Mouse (Mus musculus): ENCODE measurements at regions not wholly inside any gene's neighbourhood (a gene's known extent, or its start where the extent isn't known, plus 50 kb on each side); places are given as distances from the start of the nearest gene placed in this dataset.

DNA sequence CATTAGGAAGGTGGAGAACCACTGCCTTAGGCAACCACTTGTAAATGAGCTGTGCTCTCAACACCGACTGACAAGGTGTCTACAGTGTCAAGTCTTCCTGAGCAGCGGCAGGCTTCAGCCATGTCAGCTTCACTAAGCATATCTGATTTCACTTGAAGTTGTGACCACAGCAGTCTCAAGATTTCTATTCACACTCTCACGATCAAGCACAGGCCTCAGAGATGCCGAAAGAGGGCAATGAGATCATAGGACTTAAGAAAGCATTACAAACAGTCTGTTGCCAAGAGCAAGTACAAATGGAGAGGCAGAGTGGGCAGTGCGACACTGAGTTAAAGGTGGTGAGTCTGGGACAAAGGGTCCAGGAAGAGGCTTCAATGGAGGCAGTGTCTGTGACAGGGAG lies 289.6 kb downstream of the Kcnrg start:
- no peak for DNase-seq (ENCODE audit: extremely low read depth)
- in situ Hi-C loops (cut with MboI; ENCODE audit: low pct_ligation_motif_present, low pct_unique_long_range_greater_than_20kb, low sequenced_read_pairs) (no loop called here), dilution Hi-C loops (cut with MboI; ENCODE audit: extremely low pct_ligation_motif_present, extremely low pct_unique_long_range_greater_than_20kb, low sequenced_read_pairs) (no loop called here)
- no peak overlapping the region for H3K9ac ChIP-seq (ENCODE audit: insufficient read depth, low read depth)
- peaks cover 1% of the 10 kb centered on the region for H3K9me3 ChIP-seq (replicated peaks; ENCODE audit: low read length)
- no peaks in the 10 kb centered on the region for H3K79me2 ChIP-seq (replicated peaks; ENCODE audit: control insufficient read depth, extremely low read depth, insufficient read depth, poor library complexity, severe bottlenecking)
- no peaks in the 10 kb centered on the region for H3K27me3 ChIP-seq (replicated peaks)
- H3K27ac ChIP-seq (ENCODE audit: insufficient read depth, low read depth) = no peak overlapping the region
- H3K36me3 ChIP-seq (replicated peaks in 1 of 2; ENCODE audit: control insufficient read depth in 1 of 2, insufficient read depth in 1 of 2, low read length in 1 of 2) = no peaks in the 10 kb centered on the region
- no peak for TF ChIP-seq ZKSCAN1 (IDR thresholded peaks at IDR 0.05; ENCODE audit: borderline replicate concordance, low read depth, low read length)
- no peak for TF ChIP-seq RAD21 (IDR thresholded peaks at IDR 0.05; ENCODE audit: low read depth, low read length)
- no peak for TF ChIP-seq CHD2 (IDR thresholded peaks at IDR 0.05; ENCODE audit: low read length)
- no peak for TF ChIP-seq EP300 (IDR thresholded peaks at IDR 0.05; ENCODE audit: low read length)
- no peak for TF ChIP-seq CHD1 (IDR thresholded peaks at IDR 0.05; ENCODE audit: low read depth, low read length)
- no peak for TF ChIP-seq JUN (IDR thresholded peaks at IDR 0.05; ENCODE audit: insufficient read depth, low read depth, low read length)
- TF ChIP-seq RCOR1 (conservative IDR thresholded peaks at IDR 0.05; ENCODE audit: low read depth, low read length) = no peak
- no peak overlapping the region for H3K4me2 ChIP-seq (ENCODE audit: insufficient read depth, low read depth, poor library complexity, severe bottlenecking)
- H3K4me1 ChIP-seq (ENCODE audit: control insufficient read depth in 1 of 2, insufficient read depth in 2 of 2) = no peaks in the 10 kb centered on the region
- no peak overlapping the region for H3K4me3 ChIP-seq (replicated peaks in 1 of 3; ENCODE audit: low read depth in 2 of 3, low read length in 2 of 3, poor library complexity in 1 of 3)

DNA sequence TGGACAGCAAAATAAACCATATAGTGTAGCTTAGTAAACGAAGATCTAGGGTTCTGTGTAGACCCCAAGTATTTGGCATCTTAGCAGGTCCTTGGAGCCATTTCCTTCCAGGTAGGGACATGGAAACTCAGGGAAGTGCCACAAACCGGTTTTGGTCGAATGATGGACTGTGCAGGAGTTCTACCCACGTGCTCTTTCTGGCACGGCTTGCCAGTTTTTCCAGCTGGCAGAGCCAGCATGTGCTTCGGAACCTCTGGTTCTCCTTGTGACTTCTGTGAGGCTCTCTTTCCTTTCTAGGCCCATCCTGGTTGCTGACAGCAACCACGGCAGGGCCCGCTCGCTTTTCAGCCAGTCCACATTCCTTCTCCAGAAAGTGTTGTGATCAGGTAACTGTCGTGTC lies 291.4 kb downstream of the Kcnrg start:
- DNase-seq (ENCODE audit: extremely low read depth) = no peak
- dilution Hi-C loops (cut with MboI; ENCODE audit: extremely low pct_ligation_motif_present, extremely low pct_unique_long_range_greater_than_20kb, low sequenced_read_pairs) = no loop called here
- Histone ChIP-seq H3K36me3 (replicated peaks in 1 of 2; ENCODE audit: control insufficient read depth in 1 of 2, insufficient read depth in 1 of 2, low read length in 1 of 2) (no peaks in the 10 kb centered on the region), H3K9ac (ENCODE audit: insufficient read depth, low read depth) (no peak overlapping the region), H3K4me2 (ENCODE audit: insufficient read depth, low read depth, poor library complexity, severe bottlenecking) (no peak overlapping the region), H3K4me1 (ENCODE audit: control insufficient read depth in 1 of 2, insufficient read depth in 2 of 2) (no peaks in the 10 kb centered on the region), H3K9me3 (replicated peaks; ENCODE audit: low read length) (peaks cover 4% of the 10 kb centered on the region), H3K79me2 (replicated peaks; ENCODE audit: control insufficient read depth, extremely low read depth, insufficient read depth, poor library complexity, severe bottlenecking) (no peaks in the 10 kb centered on the region), H3K27ac (ENCODE audit: insufficient read depth, low read depth) (no peak overlapping the region), H3K27me3 (replicated peaks) (no peaks in the 10 kb centered on the region), H3K4me3 (replicated peaks in 1 of 3; ENCODE audit: low read depth in 2 of 3, low read length in 2 of 3, poor library complexity in 1 of 3) (no peak overlapping the region)
- in situ Hi-C loops (cut with MboI; ENCODE audit: low pct_ligation_motif_present, low pct_unique_long_range_greater_than_20kb, low sequenced_read_pairs) = no loop called here
- TF ChIP-seq E2F4 (IDR thresholded peaks at IDR 0.05; ENCODE audit: insufficient replicate concordance, low read depth, low read length) (no peak), ZNF384 (IDR thresholded peaks at IDR 0.05; ENCODE audit: low read depth, low read length) (no peak), EP300 (IDR thresholded peaks at IDR 0.05; ENCODE audit: low read length) (no peak)

DNA sequence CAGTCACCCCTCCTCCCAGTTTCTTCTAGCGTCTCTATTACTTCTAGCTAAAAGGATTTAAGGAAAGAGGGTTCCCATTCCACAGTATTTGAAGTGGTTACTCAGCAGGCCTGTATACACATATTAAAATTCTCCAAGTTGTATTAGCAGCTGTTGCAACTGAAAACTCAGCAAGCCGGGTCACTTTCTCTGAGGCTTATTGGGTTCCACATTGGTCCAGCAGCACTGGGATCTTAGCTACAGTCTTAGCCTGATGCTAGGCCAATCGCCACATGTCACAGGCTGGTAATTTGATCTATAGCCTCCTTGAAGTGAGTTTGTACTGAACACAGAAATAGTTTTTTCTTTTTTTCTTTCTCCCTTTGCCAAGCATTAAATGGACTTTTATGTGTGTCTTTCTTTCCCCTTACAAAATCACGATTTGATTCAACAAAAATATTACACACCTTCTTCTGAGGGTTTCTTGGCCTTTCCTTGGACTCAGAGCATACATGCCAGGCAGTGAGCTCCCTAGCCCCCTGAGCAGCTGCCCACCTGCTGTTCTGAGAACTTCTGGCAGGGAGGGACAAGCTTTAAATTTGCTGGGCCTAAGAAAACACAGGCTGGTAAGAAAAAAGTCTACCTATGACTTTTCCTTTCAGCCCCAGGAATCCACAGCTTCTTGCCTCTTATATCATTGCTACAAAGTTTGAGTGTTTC lies 297.3 kb downstream of the Kcnrg start:
- no peak overlapping the region for H3K4me3 ChIP-seq (replicated peaks in 1 of 3; ENCODE audit: low read depth in 2 of 3, low read length in 2 of 3, poor library complexity in 1 of 3)
- no peaks in the 10 kb centered on the region for H3K27me3 ChIP-seq (replicated peaks)
- dilution Hi-C loops (cut with MboI; ENCODE audit: extremely low pct_ligation_motif_present, extremely low pct_unique_long_range_greater_than_20kb, low sequenced_read_pairs) = no loop called here
- no peak for TF ChIP-seq NELFE (IDR thresholded peaks at IDR 0.05; ENCODE audit: low read depth, low read length)
- TF ChIP-seq GABPA (IDR thresholded peaks at IDR 0.05; ENCODE audit: insufficient replicate concordance, low read depth, low read length) = no peak
- TF ChIP-seq MEF2A (IDR thresholded peaks at IDR 0.05; ENCODE audit: borderline replicate concordance, low read depth, low read length) = no peak
- no peak for TF ChIP-seq ZMIZ1 (IDR thresholded peaks at IDR 0.05; ENCODE audit: low read depth, low read length)
- no peak for TF ChIP-seq MAFK (IDR thresholded peaks at IDR 0.05; ENCODE audit: insufficient replicate concordance, low read length)
- TF ChIP-seq IRF4 (IDR thresholded peaks at IDR 0.05; ENCODE audit: low read depth, low read length) = no peak
- no peaks in the 10 kb centered on the region for H3K79me2 ChIP-seq (replicated peaks; ENCODE audit: control insufficient read depth, extremely low read depth, insufficient read depth, poor library complexity, severe bottlenecking)
- no peak overlapping the region for H3K4me2 ChIP-seq (ENCODE audit: insufficient read depth, low read depth, poor library complexity, severe bottlenecking)
- peaks cover 4% of the 10 kb centered on the region for H3K9me3 ChIP-seq (replicated peaks; ENCODE audit: low read length)
- DNase-seq (ENCODE audit: extremely low read depth) = no peak
- no peaks in the 10 kb centered on the region for H3K36me3 ChIP-seq (replicated peaks in 1 of 2; ENCODE audit: control insufficient read depth in 1 of 2, insufficient read depth in 1 of 2, low read length in 1 of 2)
- in situ Hi-C loops (cut with MboI; ENCODE audit: low pct_ligation_motif_present, low pct_unique_long_range_greater_than_20kb, low sequenced_read_pairs) = no loop called here
- H3K27ac ChIP-seq (ENCODE audit: insufficient read depth, low read depth) = no peak overlapping the region
- H3K4me1 ChIP-seq (ENCODE audit: control insufficient read depth in 1 of 2, insufficient read depth in 2 of 2) = no peaks in the 10 kb centered on the region
- no peak overlapping the region for H3K9ac ChIP-seq (ENCODE audit: insufficient read depth, low read depth)

Data from CH12.LX (cell line).